Mouse (Mus musculus) left cerebral cortex, adult 18-20 months (tissue): ENCODE measurements around the gene Pde7b. TPM values are rescaled to one million over a fixed set of nuclear protein-coding genes. Genes with fewer than 3 reads are reported as not detected.

Experiments used
- DNase-seq, 2 experiments: peaks; one replicate each; pipeline ENCODE4 v3.0.0; 2021 to 2022; ENCODE audit warnings: low spot score in 2 of 2, mixed read lengths in 1 of 2
- total RNA-seq, 2 experiments: library from RNA; stranded (reverse); gene quantifications; 2 replicates each; pipeline ENCODE4 v1.2.3; 2021

Pde7b gene
- total RNA-seq, 2 experiments from 2014 or later = 60.8 to 67.0 TPM

DNA sequence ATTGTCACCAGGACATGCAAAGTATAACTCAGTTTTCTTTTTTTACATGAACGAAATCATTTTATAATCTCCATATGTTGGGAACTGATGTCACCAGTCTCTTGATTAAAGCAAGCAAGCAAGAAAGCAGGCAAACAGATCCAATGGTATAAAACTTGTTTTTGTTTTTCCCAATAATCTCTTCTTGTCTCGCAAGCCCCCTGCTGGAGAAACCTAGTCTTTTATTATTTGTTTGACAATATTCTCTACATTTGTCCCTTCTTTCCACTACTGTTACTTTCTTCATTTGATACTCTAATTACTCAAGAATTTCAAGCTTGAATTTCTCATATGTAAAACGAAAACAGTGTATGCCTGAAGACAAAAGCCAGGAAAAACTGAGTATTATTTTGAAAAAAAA, 220.1 kb downstream of the Pde7b start:
- DNase-seq = no peak

GRCm38 (mm10) chr10:20503265-20504025, 221.4 kb downstream of the Pde7b start:
- DNase-seq = no peak

- no peak for DNase-seq
Observed at GRCm38 (mm10) chr10:20501221-20501620, 223.7 kb downstream of the Pde7b start.

- no peak for DNase-seq
Observed at GRCm38 (mm10) chr10:20495051-20495450, 229.8 kb downstream of the Pde7b start.

GRCm38 (mm10) chr10:20493826-20494455, 230.9 kb downstream of the Pde7b start:
- no peak for DNase-seq

GRCm38 (mm10) chr10:20492216-20492964, 232.5 kb downstream of the Pde7b start:
- DNase-seq = no peak

GRCm38 (mm10) chr10:20490775-20491174, 234.1 kb downstream of the Pde7b start:
- DNase-seq = no peak

DNA sequence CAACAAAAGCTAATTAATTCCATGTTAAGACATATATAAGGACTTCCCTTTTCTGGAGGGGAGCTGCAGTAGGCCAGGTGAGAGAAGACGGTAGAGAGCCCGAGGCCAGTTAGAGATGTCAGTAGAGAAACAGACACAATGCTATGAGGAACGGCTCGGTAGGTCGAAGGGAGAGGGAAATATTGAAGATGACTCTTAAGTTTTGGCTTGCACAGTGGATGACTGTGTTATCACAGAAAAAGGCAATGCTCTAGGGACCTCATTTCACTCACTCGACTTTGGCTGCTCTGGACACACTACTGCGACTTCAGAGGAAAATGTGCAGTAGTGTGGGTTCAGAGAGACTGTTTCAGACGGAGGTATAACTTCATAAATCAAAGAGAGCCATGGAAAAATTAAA, 234.6 kb downstream of the Pde7b start:
- no peak for DNase-seq

DNA sequence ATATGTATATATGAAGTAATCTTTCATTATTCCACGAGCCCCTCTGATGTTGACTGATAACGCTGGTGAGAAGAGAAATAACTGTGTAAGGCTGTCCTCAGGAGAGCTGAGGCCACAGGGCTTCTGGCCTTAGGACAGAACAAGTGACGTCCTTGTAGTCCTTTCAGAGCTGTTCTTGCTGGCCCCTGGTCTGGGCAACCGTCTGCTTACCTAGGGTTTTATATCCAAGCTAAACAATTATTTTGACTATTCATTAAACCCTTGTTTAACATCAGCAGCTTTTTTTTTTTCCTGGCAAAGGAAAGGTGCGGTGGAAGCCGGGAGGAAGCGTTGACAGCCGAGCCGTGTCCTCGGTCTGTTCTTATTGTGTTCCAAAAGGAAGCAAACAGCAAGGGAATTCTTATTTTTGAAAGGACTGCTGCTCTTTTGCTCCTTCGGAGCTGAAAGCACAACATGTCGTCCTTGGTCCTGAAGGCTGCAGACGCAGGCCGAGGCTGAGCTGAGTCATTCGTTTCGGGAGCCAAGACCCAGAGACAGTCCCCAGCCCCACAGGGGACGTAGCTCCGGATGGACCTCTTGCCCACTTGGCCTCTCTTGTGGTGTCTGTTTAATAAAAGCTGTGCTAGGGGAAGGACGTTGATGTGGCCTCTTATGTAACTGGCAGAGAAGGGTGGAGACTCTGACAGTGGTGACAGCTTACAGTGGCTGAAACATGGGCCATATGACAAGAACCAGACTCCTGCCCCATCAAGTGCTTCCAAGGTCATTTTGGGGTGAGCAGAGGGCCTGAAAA, 238.2 kb downstream of the Pde7b start:
- no peak for DNase-seq

DNA sequence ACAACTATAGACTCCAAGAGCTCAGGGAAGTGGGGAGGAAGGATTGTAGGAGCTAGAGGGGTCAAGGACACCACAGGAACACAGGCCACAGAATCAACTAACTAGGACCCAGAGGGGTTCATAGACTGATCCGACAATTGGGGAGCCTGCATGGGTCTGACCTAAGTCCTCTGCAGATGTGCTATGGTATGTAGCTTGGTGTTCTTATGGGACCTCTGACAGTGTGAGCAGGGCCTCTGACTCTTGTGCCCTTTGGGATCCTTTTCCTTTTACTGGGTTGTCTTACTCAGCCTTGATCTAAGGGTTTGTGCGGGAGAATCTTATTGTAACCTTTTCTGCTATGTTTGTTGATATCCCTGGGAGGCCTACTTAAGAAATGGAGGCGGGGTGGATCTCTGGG, 239.1 kb downstream of the Pde7b start:
- DNase-seq = no peak

- DNase-seq = no peak
Observed at GRCm38 (mm10) chr10:20479481-20479880, 245.4 kb downstream of the Pde7b start.

- DNase-seq = no peak
Observed at GRCm38 (mm10) chr10:20478456-20478855, 246.4 kb downstream of the Pde7b start.

DNA sequence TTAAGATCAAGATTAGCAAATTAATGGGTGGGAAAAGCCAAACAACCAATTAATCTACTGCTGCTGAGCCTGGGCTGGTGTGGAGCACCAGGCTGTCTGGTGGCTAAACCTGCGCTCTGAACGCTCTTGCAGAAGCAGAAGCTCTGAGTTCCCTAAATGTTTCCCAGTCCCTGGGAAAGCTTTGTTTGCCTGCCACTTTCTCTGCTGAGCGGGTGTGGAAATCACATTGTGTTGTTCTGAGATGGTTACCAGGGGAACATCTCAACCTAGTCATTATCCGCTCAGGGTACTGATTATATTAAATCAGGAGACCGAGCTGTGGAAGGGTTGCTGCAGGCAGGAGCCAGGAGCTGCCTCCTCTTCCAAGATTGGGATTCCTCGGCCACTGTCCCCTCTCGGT, 250.0 kb downstream of the Pde7b start:
- DNase-seq = no peak

DNA sequence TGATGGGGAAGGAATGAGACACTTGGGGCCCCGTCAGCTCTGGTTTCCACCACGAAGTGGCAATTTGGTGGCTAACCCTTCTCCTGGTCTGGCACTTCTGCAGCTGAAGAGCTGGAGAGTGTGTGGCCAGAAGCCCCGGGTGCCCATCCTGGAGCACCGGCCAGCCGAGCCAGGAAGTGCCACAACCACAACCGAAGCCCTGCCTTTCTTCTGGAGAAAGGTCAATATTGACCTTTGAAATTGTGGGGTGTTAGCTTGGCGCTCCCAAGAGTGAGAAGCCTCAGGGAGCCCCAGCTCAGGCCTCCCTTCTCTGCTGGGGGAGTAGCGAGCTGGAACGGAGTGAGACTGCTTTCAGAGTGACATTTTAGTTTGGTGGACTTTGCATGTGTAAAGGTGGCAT, 250.8 kb downstream of the Pde7b start:
- DNase-seq = no peak

DNA sequence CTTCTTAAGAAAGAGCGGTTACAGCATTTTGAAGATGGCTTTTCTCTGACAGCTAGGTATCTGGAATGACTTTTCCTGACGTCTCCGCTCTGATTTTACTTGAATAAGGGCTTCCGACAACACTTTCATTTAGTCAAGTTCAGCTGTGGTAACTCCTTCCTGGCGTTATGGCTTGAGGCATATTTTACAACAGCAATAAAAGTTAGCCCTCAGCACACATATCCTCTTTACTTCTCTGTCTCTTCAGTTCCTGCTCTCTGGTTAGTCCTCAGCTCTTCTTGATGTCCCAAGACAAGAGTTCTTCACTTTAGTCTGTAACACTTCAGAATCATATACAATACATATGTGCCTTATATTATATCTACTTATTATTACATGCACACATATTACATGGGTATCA, 251.4 kb downstream of the Pde7b start:
- DNase-seq = no peak

DNA sequence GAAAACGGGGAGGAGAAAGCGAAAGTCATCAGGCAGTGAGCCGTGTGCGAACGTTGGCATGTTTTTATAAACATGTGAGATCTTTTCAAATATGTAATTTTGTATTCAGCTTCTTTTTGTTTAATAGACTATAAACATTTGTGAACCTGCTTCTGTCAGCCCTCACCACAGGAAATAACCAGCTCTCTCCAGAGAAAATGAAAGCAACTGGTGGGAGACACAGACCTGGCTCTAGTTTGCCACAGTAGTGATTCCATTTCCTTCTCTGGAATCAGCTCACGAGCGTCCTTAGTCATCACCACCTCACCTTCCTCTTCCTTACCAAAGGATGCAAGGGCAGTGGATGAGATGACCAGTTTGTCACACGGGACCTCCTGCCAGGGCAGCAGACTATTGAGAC, 252.9 kb downstream of the Pde7b start:
- DNase-seq = no peak

DNA sequence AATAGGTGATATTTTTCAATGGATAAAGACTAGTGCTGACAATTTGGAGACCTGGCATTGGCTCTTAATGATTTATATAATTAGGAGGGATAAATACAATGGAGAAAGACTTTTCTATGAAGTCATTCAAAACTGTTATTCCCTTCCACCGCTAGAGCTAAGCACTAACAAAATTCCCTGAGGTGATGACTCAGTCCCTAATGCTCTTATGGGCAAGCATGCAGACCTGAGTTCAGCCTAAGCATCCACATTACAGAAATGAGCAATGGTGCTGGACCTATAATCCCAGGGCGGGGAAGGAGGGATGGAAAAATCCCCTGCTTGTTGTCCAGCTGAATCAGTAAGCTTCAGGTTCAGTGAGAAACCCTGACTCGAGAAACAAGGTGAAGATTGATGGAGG, 260.2 kb downstream of the Pde7b start:
- DNase-seq = no peak

DNA sequence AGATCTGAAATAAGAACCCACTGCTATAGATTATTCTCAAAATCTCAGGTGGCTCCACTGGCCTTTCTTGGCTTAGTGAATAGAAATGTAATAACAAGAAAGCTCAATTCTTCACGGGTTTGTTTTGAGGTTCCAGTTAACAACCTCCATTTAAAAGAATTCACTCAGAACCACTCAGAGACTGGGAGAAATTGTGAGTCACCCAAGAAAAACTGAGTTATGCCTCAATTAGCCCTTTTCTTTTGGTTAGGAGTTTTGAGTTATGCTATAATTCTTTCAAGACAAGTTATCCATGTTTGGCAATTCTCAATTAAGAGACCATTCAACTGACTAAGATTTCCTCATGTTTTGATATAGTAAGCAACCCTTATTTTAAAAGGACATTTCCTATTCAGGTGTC, 260.9 kb downstream of the Pde7b start:
- DNase-seq = no peak

DNA sequence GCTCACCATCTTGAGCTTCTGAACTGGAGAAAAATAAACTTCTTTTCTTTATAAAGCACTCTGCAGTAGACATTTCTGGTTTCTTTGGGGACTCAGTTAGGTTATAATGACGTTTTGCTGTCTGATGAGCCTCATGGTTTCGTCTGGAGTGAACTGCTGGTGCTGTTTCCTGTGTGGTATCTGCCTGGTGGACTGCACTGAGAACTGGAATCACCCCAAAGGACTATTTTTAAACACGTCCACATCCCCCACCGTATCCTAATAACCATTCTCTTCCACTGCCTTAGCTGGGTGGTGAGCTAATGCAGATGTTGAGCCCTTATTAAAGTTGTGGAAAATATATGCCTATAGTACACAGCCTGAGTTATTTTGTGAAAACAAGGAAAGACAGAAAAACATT, 262.3 kb downstream of the Pde7b start:
- DNase-seq = no peak

DNA sequence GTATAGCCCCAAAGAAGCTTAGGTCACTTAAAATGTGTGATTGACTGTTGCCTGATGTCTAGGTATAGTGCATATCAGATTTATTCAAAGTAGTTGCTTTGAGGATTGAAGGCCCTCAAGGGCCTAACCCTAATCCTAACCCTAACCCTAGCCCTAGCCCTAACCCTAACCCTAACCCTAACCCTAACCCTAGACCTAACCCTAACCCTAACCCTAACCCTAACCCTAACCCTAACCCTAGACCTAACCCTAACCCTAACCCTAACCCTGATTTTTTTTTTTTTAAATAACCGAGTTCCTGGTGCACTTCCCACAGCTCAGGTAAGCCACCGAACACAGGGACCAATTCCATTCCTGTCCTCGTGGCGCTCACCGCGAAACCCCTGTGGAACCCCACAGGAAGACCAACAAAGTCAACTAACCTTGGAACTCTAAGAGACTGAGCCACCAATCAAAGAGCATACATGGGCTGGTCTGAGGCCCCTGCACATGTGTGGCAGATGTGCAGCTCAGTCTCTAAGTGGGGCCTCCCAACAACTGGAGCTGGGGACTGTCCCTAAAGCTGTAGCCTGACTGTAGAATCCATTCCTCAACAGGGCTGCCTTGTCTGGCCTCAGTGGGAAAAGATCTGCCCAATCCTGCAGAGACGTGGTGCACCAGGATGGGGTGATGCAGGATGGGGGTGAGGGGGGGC, 265.1 kb downstream of the Pde7b start:
- DNase-seq = no peak

DNA sequence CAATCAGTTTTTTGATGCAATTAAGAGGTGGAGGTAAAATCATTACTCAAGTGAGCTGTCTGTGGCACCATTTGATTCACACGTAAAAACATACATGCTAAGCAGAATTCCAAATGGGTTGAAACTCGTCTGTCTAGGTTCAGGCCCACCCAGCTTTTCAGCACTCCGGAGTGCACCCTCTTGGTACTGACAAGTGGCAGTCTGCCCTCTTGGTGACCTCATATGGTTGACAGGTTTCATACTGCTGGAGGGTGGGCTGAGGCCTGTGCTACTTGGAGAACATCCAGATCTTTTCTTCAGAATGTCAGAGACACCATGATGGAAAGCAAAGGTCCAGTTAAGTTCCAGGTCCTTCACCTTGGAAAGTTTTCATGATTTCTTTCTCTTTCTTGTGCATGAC, 265.7 kb downstream of the Pde7b start:
- no peak for DNase-seq
